Mouse (Mus musculus) activated CD4-positive, CD25-positive, alpha-beta regulatory T cell, adult 4 months (primary cell): ENCODE results near the gene Cdh13. TPM values are rescaled to one million over a fixed set of nuclear protein-coding genes. Genes with fewer than 3 reads are reported as not detected.

Source experiments
- ATAC-seq: one replicate; pipeline ENCODE4 v1.8.0; 2017
- polyA plus RNA-seq, 2 experiments: library from polyadenylated mRNA; unstranded; fragments of 100-300 nt; shearing (Covaris generic); gene quantifications; one replicate each; pipeline ENCODE4 v1.2.1; 2017

Cdh13 gene
- polyA plus RNA-seq, 2 experiments from 2014 or later = 0.15 to 0.34 TPM

DNA sequence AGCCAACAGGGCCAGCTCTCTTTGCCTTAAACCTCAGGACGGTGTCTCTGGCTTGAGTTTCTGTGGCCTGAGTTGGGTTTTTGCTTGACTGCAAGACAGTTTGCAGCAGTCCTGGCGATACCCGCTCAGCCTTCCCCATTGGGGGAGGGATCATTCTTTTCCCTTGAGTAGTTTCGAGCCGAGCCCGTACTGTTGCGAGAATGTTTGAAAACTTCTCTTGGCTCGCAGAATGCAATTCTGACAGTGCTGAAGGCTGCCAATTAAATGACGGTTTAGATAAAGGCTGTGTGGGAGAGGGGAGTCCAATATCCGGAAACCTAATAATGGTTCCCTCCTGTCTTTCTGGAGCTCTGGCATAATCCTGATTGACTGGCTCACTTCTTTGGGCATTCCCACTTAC lies 23.4 kb downstream of the Cdh13 start:
- ATAC-seq = no peak

DNA sequence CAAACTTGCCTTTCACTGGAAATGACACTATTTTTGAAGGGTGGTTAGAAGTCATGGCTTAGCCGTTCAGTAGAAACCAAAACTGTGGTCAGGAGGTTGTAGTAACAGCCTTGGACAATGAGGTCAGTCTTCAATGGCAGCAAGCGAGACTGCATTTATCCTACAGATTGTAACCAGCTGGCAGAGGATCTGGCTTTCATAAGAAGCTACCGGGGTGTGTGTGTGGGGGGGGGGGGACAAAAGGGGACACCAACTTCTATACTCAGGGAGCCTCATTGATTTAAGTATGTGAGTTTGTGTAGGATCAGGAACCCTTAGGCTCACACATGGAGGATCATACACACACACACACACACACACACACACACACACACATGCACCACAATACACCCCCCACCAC lies 25.6 kb downstream of the Cdh13 start:
- ATAC-seq = no peak

DNA sequence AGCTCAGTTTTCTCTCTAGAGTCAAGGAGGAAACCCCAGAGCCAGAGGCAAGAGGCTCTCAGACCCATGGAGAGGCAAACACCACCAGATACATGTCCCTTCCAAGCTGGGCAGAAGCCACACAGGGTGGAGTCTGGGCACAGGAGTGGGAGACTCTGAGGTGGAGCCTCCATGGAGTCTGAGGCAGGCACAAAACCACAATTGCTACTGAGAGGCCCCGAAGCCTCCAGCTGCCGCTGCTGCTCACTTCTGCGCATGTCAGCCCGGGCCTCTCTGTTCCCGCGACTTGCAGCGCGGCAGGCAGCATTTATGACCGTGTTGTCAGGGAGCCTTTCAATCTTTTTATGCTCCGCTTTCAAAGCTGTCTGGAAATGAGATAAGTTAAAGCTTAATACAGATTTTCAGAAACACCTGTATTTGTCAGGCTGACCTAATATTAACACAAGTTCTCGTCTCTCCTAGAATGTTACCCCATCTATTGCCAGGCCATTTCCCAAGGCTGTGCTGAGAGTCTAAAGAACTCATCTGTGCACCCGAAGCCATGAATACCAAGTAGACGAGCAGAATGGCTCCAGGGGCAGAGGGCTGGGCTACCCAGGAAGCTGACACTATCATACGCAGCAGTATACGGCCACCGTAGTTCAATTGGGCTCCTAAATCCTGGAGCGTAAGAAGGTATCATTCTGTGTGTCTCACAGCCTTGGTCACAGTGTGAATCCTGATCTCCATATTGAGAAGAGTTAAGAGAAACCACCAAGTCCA lies 30.1 kb downstream of the Cdh13 start:
- no peak for ATAC-seq

DNA sequence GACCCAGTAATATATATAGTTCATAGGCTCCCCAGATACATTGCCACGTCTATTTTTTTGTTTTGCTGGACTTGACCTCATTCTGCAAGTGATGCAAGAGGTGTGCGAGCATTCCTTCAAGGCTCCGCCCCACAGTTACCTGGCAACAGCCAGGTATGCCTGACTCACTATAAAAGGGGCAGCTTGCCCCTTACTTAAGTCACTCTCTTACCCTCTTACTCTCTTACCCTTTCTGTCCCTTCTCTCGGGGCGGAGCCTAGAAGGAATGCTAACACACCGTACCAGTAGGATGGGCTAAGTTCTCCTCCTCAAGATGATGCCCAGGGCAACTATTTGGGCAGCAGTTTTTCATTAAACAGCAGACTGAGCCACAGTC lies 30.6 kb downstream of the Cdh13 start:
- no peak for ATAC-seq

DNA sequence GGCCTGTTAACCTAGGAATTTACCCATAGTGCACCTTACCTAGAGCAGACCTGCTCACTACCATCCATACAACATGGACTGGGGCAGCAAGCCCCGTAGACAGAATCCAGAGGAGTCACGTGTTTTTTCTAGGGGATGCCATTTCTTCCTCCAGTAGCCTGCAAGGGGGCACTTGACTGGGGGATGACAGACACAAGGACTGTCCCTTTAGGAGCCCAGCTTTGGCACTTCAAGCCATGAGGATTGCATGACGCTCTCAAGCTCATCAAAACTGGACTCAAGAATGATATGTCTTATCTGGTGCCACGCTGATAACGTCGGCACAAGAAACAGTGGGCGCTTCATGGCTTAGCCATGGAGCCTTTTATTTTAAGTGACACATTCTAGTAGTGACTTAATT lies 31.4 kb downstream of the Cdh13 start:
- no peak for ATAC-seq

DNA sequence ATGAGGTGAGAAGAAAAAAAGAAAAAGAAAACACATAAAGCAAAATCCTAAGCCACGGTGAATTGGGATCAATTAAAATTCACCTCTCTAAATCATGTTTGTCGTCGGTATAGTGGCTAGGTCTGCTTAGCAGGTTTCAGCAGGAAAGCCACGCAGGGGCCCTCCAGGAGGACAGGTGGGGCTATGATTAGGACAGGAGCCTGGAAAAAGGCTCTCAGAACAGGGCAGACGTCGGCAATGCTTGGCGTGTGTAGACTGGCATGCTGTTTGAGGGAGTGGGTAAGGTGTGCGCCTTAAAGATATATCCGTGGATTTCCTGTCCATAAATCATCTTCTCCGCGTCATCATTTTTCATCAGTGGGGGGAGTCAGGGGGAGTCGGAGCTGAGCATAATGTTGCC lies 32.9 kb downstream of the Cdh13 start:
- ATAC-seq = no peak

DNA sequence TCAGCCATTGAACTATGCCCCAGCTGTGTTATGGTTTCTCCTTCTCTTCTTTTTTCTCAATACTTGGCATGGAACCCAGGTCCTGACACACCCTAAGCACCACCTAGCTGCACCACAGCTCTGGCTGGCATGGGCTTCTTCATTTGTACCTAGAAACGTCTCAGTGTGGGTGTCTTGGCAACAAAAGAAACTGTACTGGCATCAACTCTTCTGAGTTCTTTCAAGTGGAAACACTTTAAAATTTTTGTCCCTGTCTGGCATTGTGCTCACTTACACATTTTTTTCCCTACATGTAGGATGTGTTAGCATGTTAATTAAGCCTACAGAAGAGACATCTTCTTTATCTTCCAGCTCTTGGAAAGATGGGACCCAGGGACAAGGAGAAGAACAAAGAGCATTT lies 37.0 kb downstream of the Cdh13 start:
- no peak for ATAC-seq

DNA sequence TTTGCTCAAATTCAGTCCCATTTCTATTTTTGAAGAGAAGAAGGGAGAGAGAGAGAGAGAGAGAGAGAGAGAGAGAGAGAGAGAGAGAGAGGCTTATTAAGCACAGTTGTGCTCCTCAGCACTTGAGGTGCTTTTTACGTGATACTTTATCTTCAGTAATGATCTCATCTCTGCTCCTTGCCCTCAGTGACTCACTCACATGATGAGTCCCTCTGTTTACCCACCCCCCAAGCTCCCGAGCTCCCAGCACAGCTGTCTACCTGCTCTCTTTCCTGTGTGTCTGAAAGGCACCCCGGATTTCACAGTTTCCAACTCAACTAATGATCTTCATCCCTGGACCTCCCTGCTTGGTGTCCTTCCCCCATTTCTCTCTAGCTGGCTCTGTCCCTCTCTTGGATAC lies 39.9 kb downstream of the Cdh13 start:
- ATAC-seq = no peak

DNA sequence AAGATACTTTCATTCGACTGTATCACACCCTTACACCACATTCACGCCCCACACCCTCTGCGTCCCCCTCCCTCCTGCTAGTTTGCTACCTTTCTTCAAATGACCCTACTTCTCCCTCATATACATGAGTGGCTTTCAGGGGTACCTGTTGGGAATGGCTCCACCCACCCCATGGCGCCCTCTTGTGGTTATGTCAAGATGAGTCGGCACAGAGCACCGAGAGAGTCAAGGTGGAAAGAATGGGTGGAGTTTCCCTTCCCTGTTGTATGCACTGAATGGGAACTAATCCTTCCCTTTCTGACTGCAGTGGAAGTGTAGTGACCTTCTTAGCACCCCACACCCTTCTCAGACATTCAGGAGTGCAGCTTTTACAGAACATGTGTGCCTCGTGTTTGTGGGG lies 51.4 kb downstream of the Cdh13 start:
- ATAC-seq = no peak

DNA sequence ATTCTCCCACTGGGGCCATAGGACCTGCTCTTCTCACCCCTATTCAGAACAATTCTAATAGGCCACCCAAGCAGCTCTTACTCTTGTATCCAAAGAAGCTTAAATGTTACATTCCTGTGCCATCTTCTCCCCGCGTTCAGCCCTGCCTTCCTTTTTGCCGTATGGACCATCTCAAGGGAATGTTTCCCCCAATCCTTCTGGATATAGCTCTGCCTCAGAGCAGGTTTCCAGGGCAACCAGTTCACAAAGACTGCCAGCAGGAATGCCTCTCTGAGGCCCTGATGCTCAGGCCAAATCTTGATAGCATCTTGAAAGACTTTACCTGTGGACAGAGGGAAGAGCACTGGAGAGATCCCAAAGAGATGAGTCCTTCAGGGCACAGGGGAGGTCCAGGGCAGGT lies 56.2 kb downstream of the Cdh13 start:
- ATAC-seq = no peak

DNA sequence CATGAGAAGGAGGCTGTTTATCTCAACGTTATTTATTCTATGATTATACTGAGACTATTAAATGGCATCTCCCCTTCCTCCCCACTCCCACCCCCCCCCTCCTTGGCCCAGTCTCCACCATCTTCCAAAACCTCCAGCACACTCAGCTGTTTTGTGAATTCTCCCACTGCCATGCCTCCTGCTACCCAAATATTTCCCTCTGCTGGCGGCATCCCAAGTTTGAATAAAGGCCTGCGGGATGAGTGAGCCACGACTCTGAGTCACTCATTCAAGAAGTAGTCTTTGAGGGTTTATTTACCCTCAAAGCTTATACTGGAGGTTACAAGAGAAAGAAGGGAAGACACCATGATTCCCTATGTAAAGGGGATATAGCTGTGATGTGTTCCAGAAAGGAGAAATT lies 59.7 kb downstream of the Cdh13 start:
- no peak for ATAC-seq

DNA sequence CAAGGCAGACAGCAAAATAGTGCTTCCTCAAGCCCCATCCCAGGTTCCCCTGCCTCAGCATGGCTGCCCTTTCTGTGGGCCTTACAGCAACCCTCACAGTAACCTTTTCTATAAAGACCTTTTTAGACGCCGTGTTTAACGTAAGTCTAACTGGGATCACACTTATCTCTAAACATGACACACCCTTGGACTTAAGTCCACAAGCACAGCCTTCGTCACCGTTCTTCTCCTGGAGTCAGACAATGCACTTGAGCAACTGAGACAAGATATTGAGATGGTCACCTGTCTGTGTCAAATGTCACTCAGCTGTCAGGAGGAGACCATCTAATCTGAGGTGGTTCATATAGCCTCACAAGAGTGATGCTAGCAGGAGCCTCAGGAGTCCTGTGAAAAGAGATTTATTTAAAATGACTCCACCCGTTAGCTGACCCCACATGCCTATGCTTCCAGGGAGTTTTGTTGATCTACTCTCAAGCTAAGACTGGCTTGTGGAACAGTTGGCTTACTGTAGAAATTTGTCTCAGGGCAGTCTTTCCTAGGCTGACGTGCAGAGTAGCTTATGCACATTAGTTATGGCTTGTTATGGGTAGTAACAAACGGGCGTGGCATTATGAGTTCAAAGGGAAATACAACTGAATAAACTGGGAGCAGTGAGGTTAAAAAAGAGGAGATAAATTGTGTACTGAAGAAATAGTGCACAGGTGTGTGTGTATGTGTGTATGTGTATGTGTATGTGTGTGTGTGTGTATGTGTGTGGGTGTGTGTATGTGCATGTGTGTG lies 65.4 kb downstream of the Cdh13 start:
- no peak for ATAC-seq

DNA sequence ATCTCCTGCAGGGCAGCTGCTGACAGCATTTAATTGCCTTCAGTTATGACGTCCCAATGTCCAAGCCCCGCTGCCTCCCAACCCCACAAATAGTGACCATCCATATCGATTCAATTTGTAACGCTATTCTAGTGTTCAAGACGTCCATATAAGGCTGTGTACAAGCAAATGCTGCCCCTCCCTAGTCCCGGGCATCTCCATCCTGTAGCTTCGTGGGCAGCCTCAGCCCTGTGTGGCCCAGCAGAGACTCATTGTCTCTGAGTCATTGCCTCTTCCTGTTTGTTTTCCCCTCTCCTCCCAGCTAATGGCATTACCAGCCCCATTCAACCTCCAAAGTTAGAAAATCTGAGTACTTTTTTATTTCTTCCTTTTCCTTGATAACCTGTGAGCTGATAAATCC lies 66.6 kb downstream of the Cdh13 start:
- ATAC-seq = no peak

DNA sequence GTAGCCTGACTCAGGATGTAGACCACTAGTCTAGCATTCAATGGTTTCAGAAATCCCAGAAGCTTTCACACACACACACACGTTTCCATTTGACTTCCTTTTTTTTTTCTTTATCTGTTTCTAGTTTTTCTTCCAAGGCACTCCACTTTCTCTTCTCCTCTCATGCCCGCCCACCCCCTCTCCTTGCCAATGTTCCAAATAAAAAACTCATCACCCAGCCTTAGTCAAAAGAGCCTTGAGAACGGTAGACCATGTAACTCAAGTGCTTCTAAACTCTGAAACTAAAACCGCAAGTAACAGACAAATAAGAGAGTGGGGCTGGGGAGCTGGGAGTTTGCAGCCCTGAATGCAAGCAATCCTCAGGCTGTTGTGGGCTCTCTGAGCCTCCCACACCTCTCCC lies 69.5 kb downstream of the Cdh13 start:
- ATAC-seq = no peak

DNA sequence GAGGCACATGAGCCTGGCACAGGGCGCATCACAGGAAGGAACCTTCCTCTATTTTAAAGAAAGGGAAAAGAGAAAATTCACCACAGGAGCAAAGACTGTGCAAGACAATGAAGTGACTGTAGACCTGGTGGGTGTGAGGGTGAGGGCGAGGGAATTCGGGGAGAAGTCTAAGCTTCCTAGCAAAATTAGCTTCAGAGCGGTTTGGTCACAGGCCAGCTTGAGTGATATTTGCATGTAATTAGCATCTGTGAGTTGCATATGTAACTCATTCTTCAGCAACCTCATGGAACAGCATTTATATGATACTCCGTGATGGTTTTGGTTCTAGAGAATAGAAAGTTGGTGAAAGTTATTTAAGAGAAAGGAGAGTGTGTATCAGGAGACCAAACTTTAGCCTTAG lies 73.5 kb downstream of the Cdh13 start:
- no peak for ATAC-seq

DNA sequence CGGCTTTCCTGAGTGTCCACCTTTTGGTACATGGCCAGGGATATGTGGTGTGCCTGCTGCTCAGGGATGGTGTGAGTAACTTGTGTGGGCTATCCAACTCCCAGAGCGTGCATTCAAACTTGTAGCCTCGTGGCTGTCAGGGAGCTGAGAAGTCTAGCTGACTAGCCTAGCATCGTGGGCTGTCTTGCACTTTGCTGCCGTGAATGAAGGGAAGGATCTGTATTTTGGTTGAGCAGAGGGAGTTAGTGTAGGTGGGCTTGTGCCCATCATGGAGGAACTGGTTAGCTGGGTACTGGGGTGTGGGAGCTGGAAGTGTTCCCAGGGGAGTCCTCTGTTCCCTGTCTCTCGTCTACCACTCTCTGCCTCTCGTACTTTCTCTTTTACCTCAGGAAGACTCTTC lies 74.1 kb downstream of the Cdh13 start:
- no peak for ATAC-seq

DNA sequence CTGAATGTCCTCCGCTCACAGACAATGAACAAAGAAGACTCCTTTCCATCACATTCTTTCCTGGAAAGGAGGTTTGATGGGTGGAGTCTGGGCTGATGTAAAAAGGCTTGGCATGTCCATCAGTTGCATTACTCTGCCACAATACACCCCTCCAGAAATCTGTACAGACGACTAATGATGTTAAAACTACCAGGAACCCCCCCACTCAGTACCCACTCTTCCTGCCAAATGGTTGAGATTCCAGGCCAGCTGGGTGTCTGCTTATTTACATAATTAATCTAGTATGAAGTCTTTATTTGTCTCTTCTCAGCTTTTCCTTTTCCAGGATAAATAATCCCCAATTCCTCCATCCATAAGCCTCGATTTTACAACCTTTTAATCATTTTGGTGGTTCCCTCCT lies 80.2 kb downstream of the Cdh13 start:
- ATAC-seq = no peak

DNA sequence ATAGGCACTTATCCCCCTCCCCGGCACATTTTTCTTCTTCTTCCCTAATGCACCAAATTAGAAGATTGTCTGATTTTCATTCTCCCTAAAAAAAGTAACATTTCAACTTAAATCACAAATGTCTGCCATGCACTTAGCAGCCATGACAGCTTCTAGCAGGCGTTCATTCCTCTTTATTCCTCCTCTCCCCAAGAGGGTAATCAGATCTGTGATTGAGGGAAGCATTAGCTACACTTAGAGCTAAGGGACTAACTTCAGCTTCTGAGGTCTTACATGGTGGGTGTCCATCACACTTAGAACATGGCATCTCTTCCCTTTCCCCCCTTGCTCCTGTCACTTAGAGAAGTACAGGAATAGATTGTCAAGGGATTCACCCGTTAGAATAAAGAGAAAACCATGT lies 89.6 kb downstream of the Cdh13 start:
- ATAC-seq = no peak

DNA sequence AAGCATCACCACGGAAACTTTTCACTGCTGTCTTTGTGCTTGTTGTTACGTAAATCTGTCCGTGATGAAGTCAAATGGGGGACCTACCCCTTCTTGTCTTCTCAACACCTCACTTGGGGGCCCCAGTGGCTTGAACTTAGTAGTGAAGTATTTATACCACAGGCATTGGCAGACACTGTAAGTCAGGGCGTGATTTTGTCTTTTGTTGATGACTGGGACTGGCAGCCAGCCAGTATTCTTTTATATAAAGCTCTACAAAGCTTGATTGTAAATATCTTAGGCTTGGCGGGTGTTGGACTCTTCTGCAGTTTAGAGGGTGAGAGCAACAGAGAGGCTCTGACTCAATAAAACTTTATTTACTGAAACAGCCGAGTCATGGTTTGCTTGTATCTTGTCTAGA lies 91.2 kb downstream of the Cdh13 start:
- no peak for ATAC-seq

DNA sequence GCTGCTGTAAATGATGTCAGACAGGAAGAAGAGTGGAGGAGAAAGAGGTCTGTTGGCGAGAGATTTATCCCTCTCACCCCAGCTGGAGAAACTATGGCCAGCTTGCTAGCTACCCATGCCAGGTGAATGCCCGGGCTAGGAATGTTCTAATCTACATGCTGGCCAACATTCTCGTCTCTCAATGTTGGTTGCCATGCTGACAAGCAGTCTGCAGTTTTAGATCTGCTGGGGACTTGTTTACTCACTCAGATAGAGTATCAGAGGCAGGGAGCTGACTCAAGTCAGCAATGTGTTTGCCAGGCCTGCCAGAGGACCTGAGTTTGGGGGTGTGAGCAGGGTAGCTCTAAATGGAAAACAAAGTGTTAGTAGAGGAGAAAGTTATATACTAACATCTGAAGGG lies 93.3 kb downstream of the Cdh13 start:
- no peak for ATAC-seq

DNA sequence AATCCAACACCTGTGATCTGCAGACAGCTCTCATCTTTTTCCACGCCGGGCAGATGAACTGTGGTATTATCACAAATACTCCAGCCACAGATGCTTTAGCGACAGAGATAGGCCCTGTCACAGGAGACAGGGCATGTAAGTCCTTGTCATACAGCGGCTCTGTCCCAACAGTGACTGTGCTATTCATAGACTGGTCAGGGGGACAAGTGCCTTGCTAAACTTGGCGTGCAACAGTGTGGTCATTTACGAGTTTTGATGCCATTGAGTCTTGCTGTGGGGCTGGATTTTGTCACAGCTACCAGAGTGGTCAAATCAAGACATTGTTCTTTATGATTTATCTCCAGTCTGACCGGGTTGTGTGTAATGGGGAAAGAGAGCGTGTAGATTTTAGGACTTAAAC lies 95.5 kb downstream of the Cdh13 start:
- ATAC-seq = no peak

DNA sequence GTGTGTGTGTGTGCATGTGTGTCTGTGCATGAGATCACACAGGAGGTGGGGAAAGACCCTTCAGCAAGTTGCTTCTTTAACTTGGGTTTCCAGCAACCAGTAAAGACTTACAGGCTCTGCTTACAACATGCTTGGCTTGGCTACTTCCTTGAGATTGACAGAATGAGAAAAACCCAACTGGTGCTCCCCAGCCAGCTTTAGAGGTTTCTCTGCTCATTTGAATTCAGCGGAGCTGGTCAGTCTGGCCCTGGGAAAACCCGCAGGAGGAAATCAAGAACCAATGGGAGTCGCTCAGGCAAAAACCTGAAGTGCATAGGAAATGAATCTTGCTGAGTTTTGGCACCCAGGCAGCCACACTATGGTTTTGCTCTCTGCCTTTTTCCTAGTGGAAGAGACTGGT lies 96.1 kb downstream of the Cdh13 start:
- ATAC-seq = no peak

DNA sequence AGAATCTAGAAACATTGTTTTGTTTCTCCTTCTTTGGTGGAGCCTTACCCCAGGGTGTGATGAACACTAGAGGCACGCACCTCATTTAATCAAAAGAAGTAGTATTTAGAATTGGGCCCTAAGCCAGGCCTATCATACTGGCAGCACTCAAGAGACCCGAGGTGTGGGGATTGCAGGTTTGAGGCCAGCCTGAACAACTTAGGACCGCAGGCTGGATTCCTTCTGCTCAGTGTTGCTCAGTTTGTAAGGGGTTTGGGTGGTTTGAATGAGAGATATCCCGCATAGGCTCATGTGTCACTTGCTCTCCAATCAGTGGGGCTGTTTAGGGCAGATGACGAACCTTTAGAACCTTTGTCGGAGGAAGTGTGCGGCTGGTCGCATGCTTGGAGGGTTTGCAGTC lies 96.5 kb downstream of the Cdh13 start:
- no peak for ATAC-seq

DNA sequence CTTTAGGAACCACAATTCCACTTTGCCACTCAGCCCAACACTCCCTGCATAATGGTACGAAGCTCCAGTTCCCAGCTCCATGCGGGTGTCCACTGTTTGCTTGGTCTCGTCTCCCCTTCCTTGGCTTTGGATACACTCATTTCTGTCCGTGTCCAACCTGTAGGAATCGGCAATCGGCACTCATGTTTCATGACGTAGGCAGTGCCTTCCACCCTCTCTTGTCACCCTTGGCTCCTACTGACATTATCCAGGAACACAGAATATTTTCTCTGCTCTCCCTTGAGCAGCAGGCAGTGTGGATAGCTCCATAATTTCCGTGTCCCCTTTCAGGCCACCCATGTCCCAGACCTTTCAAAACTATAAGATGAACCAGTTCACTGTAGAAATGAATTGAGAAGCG lies 97.2 kb downstream of the Cdh13 start:
- ATAC-seq = no peak

DNA sequence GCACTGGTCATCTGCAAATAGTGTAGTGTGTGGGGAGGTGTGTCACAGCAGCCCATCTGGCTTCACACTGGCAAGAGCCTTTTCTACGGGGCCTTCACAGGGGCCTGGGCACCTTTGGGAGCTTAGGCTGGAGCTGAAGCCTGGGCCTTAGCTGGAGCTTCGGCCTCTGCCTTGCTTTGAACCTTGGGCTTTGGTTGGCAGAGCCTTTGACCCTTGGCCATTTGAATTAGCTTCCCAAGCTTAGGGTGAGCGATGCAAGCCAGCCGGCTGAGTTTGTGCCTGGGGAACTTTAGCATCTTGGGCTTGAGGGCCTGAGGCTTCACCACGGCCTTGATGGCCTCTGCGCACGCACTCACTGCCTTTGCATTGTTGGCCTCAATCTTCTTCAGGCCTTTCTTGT lies 98.1 kb downstream of the Cdh13 start:
- ATAC-seq = no peak
